Mouse (Mus musculus): ENCODE data around the gene Gm45717. TPM values are rescaled to one million over a fixed set of nuclear protein-coding genes. Genes with fewer than 3 reads are reported as not detected.

Gene Gm45717
- polyA plus RNA-seq, 1 experiment from 2014 or later: not detected

DNA sequence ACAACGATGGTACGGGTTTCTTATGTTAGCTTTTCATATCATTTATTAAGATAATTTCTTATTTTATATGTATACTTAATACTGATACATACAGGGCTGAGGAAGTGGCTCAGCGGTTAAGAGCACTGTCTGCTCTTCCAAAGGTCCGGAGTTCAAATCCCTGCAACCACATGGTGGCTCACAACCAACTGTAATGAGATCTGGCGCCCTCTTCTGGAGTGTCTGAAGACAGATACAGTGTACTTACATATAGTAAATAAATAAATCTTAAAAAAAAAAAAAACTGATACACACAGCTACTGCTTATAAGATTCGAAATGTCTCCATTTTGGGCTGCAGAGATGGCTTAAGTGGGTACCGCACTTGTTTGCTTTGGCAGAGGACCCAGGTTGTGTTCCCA, 48.0 kb downstream of the Gm45717 start:
- ATAC-seq: no peak
- WGBS (ENCODE audit: insufficient replicate concordance): 75% methylated on average over 7 of the region's 7 CpGs
- peak overlapping the region; percentile 86 for H3K27ac ChIP-seq (ENCODE audit: low read depth)

DNA sequence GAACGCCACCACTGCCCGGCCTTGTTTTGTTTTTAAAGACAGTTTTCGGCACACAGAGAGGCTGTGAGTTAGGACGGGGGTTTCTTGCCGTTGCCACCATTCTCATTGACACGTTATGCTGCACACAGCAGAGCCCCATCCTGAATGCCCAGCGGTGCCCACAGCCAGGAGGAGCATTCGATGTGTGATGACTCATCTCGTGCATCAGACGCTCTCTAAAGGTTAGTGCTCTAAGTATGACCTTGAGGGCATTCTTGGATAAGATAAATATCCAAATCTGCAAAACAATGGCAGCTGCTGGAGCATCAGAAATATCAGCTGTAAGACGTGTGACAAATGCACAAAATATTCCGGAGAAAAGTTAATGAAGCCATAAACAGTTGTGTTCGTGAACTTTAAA, 48.6 kb downstream of the Gm45717 start:
- no peak for DNase-seq
- TF ChIP-seq CTCF (IDR thresholded peaks at IDR 0.05; ENCODE audit: low read depth) (no peak), EP300 (IDR thresholded peaks at IDR 0.05; ENCODE audit: low read depth) (no peak)

More for the DNA sequence above, 48.0 kb downstream of the Gm45717 start:
- no peaks in the 10 kb centered on the region for H3K9me3 ChIP-seq (ENCODE audit: low read length)
- H3K4me2 ChIP-seq (ENCODE audit: low read depth, low read length): peak overlapping the region; percentile 64
- H3K4me1 ChIP-seq (ENCODE audit: insufficient read depth): peaks cover 5% of the 10 kb centered on the region
- no peak overlapping the region for H3K9ac ChIP-seq (replicated peaks)
- H3K27me3 ChIP-seq (ENCODE audit: insufficient read depth, low read length): no peaks in the 10 kb centered on the region
- no peak overlapping the region for H3K4me3 ChIP-seq (ENCODE audit: low read depth, low read length)
- TF ChIP-seq CTCF (IDR thresholded peaks at IDR 0.05; ENCODE audit: low read depth) (peak; percentile 40), EP300 (IDR thresholded peaks at IDR 0.05; ENCODE audit: low read depth) (no peak)
- no peaks in the 10 kb centered on the region for H3K36me3 ChIP-seq (replicated peaks; ENCODE audit: insufficient read depth, low read length)
- DNase-seq: no peak

DNA sequence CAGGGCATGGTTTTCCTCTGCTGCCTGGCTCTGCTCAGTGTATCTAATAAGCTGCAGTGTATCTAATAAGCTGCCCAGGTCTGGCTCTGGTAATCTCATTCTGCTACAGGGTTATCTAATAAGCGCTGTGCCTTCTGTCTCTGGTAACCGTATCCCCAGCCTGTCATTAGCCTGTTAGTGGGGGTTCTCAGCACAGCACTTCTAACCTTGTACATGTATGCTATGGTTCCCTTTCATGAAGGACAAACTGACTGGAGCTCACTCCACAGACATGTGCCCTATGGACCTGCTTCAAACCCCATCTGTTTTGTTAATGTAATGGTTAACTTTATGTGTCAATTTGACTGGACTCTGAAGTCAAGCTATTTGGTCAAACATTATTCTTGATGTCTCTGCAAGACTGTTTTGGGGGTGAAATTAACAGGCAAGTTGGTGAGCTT, 50.1 kb downstream of the Gm45717 start:
- Histone ChIP-seq H3K9me3 (ENCODE audit: low read length) (no peaks in the 10 kb centered on the region), H3K27me3 (ENCODE audit: insufficient read depth, low read length) (no peaks in the 10 kb centered on the region), H3K27ac (ENCODE audit: low read depth) (peak overlapping the region; percentile 86), H3K4me2 (ENCODE audit: low read depth, low read length) (peak overlapping the region; percentile 64), H3K9ac (replicated peaks) (peak overlapping the region; percentile 61; the same call in 1 of the 2 replicates), H3K4me3 (ENCODE audit: low read depth, low read length) (peak overlapping the region; percentile 45), H3K36me3 (replicated peaks; ENCODE audit: insufficient read depth, low read length) (no peaks in the 10 kb centered on the region), H3K4me1 (ENCODE audit: insufficient read depth) (no peaks in the 10 kb centered on the region; the same call in 1 of the 2 replicates)
- no peak for TF ChIP-seq CTCF (IDR thresholded peaks at IDR 0.05; ENCODE audit: low read depth)
- TF ChIP-seq EP300 (IDR thresholded peaks at IDR 0.05; ENCODE audit: low read depth): no peak
- DNase-seq: no peak
- ATAC-seq: peak; percentile 67
- 42% methylated on average over 2 of the region's 2 CpGs for WGBS (ENCODE audit: insufficient replicate concordance)

More for the DNA sequence above, 48.6 kb downstream of the Gm45717 start:
- no peak for ATAC-seq
- no peaks in the 10 kb centered on the region for H3K36me3 ChIP-seq (replicated peaks; ENCODE audit: insufficient read depth, low read length)
- peak overlapping the region; percentile 64 for H3K4me2 ChIP-seq (ENCODE audit: low read depth, low read length)
- H3K9me3 ChIP-seq (ENCODE audit: low read length): no peaks in the 10 kb centered on the region
- H3K27me3 ChIP-seq (ENCODE audit: insufficient read depth, low read length): no peaks in the 10 kb centered on the region
- peak overlapping the region; percentile 61 for H3K9ac ChIP-seq (replicated peaks)
- H3K4me3 ChIP-seq (ENCODE audit: low read depth, low read length): peak overlapping the region; percentile 45
- H3K4me1 ChIP-seq (ENCODE audit: insufficient read depth): no peaks in the 10 kb centered on the region; the same call in none of the 2 replicates
- H3K27ac ChIP-seq (ENCODE audit: low read depth): peak overlapping the region; percentile 86
- 71% methylated on average over 13 of the region's 13 CpGs for WGBS (ENCODE audit: insufficient replicate concordance)

DNA sequence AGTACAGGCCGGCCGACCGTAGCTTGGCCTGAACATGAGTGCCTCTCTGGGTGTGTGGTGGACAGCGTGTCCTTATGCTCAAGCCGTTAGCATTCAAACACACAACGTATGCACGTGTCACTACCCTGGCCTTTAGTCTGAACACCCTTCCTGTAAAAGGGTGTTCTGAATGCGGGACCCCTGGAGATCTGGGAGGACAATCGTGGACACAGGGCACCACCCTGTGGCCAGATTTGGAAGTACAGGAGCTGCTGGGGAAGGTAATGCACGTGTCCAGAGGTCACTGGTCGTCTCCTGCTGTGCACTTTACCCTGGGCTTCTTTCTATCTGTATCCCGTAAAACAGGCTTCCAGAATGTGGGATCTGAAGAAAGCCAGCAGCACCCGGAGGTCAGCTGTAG, 52.5 kb downstream of the Gm45717 start:
- WGBS (ENCODE audit: insufficient replicate concordance): 20% methylated on average over 13 of the region's 13 CpGs
- H3K27ac ChIP-seq (ENCODE audit: low read depth): peak overlapping the region; percentile 52; the same call in 1 of the 2 replicates
- peaks cover 7% of the 10 kb centered on the region; the same call in 1 of the 2 replicates for H3K36me3 ChIP-seq (replicated peaks; ENCODE audit: insufficient read depth, low read length)

DNA sequence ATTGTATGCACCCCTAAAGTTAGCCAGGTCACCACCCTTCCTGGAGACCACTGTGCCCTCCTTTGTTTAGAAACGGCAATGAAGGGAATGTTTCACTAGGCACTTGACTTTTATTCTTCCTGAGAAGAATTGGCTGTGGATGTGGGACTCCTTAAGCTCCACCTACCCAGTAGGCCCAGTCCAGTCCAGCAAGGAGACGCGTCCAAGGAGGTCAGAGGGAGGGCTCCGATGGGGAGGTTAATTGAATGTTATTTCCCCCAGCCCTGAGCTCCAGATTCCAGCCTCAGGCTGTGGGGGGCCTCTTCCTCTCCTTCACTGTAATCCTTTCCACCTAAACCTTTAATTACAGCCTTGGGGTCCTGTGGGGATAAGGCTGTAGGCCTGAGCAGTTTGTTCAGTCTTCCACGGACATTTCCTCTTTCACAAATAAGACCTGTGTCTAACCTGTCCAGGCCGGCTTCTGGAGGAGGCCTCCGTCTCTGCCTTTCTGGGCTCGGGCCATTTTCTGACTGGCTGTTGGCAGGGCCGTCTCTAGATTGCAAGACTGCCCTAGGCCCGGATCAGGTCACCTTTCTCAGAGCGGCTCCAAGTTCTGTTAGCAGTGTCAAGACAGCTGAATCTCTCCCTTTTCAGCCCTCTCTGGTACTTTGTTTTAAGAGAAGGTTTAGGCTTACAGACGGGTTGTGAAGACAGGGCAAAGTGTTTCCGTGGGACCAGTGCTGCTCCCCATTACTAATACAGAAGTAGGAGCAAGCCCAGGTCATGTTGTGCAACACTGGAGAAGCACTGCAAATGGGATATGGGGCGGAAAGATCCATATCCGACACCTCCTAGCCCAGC, 53.5 kb downstream of the Gm45717 start:
- no peaks in the 10 kb centered on the region for H3K9me3 ChIP-seq (ENCODE audit: low read length)
- no peaks in the 10 kb centered on the region for H3K4me1 ChIP-seq (ENCODE audit: insufficient read depth)
- no peak overlapping the region for H3K9ac ChIP-seq (replicated peaks)
- ATAC-seq (no peak), DNase-seq (no peak)
- peaks cover 17% of the 10 kb centered on the region for H3K36me3 ChIP-seq (replicated peaks; ENCODE audit: insufficient read depth, low read length)
- H3K4me2 ChIP-seq (ENCODE audit: low read depth, low read length): no peak overlapping the region
- no peak overlapping the region for H3K27ac ChIP-seq (ENCODE audit: low read depth)
- no peaks in the 10 kb centered on the region for H3K27me3 ChIP-seq (ENCODE audit: insufficient read depth, low read length)
- TF ChIP-seq CTCF (IDR thresholded peaks at IDR 0.05; ENCODE audit: low read depth): no peak
- no peak for TF ChIP-seq EP300 (IDR thresholded peaks at IDR 0.05; ENCODE audit: low read depth)
- WGBS (ENCODE audit: insufficient replicate concordance): 75% methylated on average over 15 of the region's 15 CpGs
- H3K4me3 ChIP-seq (ENCODE audit: low read depth, low read length): no peak overlapping the region

More for the DNA sequence above, 52.5 kb downstream of the Gm45717 start:
- H3K9me3 ChIP-seq (ENCODE audit: low read length): no peaks in the 10 kb centered on the region
- no peaks in the 10 kb centered on the region; the same call in 1 of the 2 replicates for H3K4me1 ChIP-seq (ENCODE audit: insufficient read depth)
- no peak overlapping the region; the same call in 1 of the 2 replicates for H3K9ac ChIP-seq (replicated peaks)
- peak; percentile 87 for DNase-seq
- H3K4me2 ChIP-seq (ENCODE audit: low read depth, low read length): no peak overlapping the region
- H3K4me3 ChIP-seq (ENCODE audit: low read depth, low read length): no peak overlapping the region
- no peak for TF ChIP-seq EP300 (IDR thresholded peaks at IDR 0.05; ENCODE audit: low read depth)
- peak; percentile 96 for TF ChIP-seq CTCF (IDR thresholded peaks at IDR 0.05; ENCODE audit: low read depth)
- ATAC-seq: peak; percentile 43
- no peaks in the 10 kb centered on the region for H3K27me3 ChIP-seq (ENCODE audit: insufficient read depth, low read length)

DNA sequence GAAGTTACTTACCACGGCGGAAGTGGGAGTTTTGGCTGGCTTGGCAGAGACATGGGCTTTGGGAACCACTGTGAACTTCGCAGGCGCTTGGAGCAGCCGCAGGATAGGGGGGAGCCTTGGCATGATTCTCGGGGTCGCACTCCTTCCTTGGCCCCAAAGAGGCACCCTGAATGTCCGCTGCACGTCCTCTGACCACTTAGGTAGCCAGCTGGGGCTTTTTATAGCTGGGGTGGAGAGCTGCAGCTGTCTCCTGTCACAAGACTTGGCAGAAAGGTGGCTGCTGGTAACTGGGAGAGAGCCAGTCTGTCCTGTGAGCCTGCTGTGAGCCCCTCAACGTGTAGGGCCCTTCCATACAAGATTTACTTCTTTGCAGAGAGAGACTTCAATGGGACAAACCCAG, 55.5 kb downstream of the Gm45717 start, which contains the start of gene Cox8b:
Gene Cox8b (minus strand): TSS at position 227 of the 400 bp plus-strand sequence.
- no peak within 1 kb of the TSS for H3K4me2 ChIP-seq (ENCODE audit: low read depth, low read length)
- H3K27me3 ChIP-seq (ENCODE audit: insufficient read depth, low read length): no peaks in the 10 kb centered on the region
- H3K4me3 ChIP-seq (ENCODE audit: low read depth, low read length): no peak within 1 kb of the TSS
- H3K9ac ChIP-seq (replicated peaks): no peak within 1 kb of the TSS
- no peaks in the 10 kb centered on the region for H3K9me3 ChIP-seq (ENCODE audit: low read length)
- H3K36me3 ChIP-seq (replicated peaks; ENCODE audit: insufficient read depth, low read length): peaks cover 24% of the 10 kb centered on the region
- TF ChIP-seq EP300 (IDR thresholded peaks at IDR 0.05; ENCODE audit: low read depth) (no peak), CTCF (IDR thresholded peaks at IDR 0.05; ENCODE audit: low read depth) (no peak)
- no peak within 1 kb of the TSS for H3K27ac ChIP-seq (ENCODE audit: low read depth)
- ATAC-seq (no peak), DNase-seq (no peak)
- 80% methylated on average over 10 of the region's 10 CpGs for WGBS (ENCODE audit: insufficient replicate concordance)
- H3K4me1 ChIP-seq (ENCODE audit: insufficient read depth): no peaks in the 10 kb centered on the region

Other genes starting within 250 kb of the Gm45717 start
- 556 and 629 TPM in 2 replicates for gene Cyp2e1, start 192.2 kb downstream of the Gm45717 start, polyA plus RNA-seq (2015; fragmentation: Nextera tagmentation; extraction: Ambion mirVana)
- not detected in 2 replicates for gene Syce1, start 168.1 kb downstream of the Gm45717 start, polyA plus RNA-seq (2015; fragmentation: Nextera tagmentation; extraction: Ambion mirVana)
- gene Zfp941, start 133.8 kb downstream of the Gm45717 start, polyA plus RNA-seq (2015; fragmentation: Nextera tagmentation; extraction: Ambion mirVana): 0.14 and 0.21 TPM in 2 replicates
- 316 TPM in 2 replicates for gene Urah, start 120.9 kb downstream of the Gm45717 start, polyA plus RNA-seq (2015; fragmentation: Nextera tagmentation; extraction: Ambion mirVana)
- not detected in 2 replicates for gene Scgb1c1, start 110.4 kb downstream of the Gm45717 start, polyA plus RNA-seq (2015; fragmentation: Nextera tagmentation; extraction: Ambion mirVana)
- gene Odf3, start 108.1 kb downstream of the Gm45717 start, polyA plus RNA-seq (2015; fragmentation: Nextera tagmentation; extraction: Ambion mirVana): not detected in 2 replicates
- gene Gm45785, start 99.6 kb downstream of the Gm45717 start, polyA plus RNA-seq (2015; fragmentation: Nextera tagmentation; extraction: Ambion mirVana): not detected in 2 replicates
- gene Ric8a, start 99.0 kb downstream of the Gm45717 start, polyA plus RNA-seq (2015; fragmentation: Nextera tagmentation; extraction: Ambion mirVana): 15.9 and 17.1 TPM in 2 replicates
- 30.7 and 35.9 TPM in 2 replicates for gene Bet1l, start 98.4 kb downstream of the Gm45717 start, polyA plus RNA-seq (2015; fragmentation: Nextera tagmentation; extraction: Ambion mirVana)
- gene Psmd13, start 74.0 kb downstream of the Gm45717 start, polyA plus RNA-seq (2015; fragmentation: Nextera tagmentation; extraction: Ambion mirVana): 106 and 112 TPM in 2 replicates
- gene Sirt3, start 73.6 kb downstream of the Gm45717 start, polyA plus RNA-seq (2015; fragmentation: Nextera tagmentation; extraction: Ambion mirVana): 66.2 and 66.9 TPM in 2 replicates
- 1.2 and 12.7 TPM in 2 replicates for gene Cox8b, start 55.5 kb downstream of the Gm45717 start, polyA plus RNA-seq (2015; fragmentation: Nextera tagmentation; extraction: Ambion mirVana)
- gene Nlrp6, start 35.0 kb downstream of the Gm45717 start, polyA plus RNA-seq (2015; fragmentation: Nextera tagmentation; extraction: Ambion mirVana): 16.7 and 18.8 TPM in 2 replicates
- gene Pgghg, start 14.5 kb downstream of the Gm45717 start, polyA plus RNA-seq (2015; fragmentation: Nextera tagmentation; extraction: Ambion mirVana): 5.5 and 6.3 TPM in 2 replicates
- 0.41 and 0.48 TPM in 2 replicates for gene Ifitm5, start 5.6 kb downstream of the Gm45717 start, polyA plus RNA-seq (2015; fragmentation: Nextera tagmentation; extraction: Ambion mirVana)
- 798 and 816 TPM in 2 replicates for gene Ifitm2, start 50 bp upstream of the Gm45717 start, polyA plus RNA-seq (2015; fragmentation: Nextera tagmentation; extraction: Ambion mirVana)
- 33.4 and 38.6 TPM in 2 replicates for gene Ifitm1, start 11.3 kb upstream of the Gm45717 start, polyA plus RNA-seq (2015; fragmentation: Nextera tagmentation; extraction: Ambion mirVana)
- 295 and 298 TPM in 2 replicates for gene Ifitm3, start 54.8 kb upstream of the Gm45717 start, polyA plus RNA-seq (2015; fragmentation: Nextera tagmentation; extraction: Ambion mirVana)
- gene Ifitm6, start 62.0 kb upstream of the Gm45717 start, polyA plus RNA-seq (2015; fragmentation: Nextera tagmentation; extraction: Ambion mirVana): 53.6 and 54.4 TPM in 2 replicates
- not detected in 2 replicates for gene Gm17387, start 73.2 kb upstream of the Gm45717 start, polyA plus RNA-seq (2015; fragmentation: Nextera tagmentation; extraction: Ambion mirVana)
- 0.15 and 0.34 TPM in 2 replicates for gene B4galnt4, start 105.2 kb upstream of the Gm45717 start, polyA plus RNA-seq (2015; fragmentation: Nextera tagmentation; extraction: Ambion mirVana)
- gene Pkp3, start 122.3 kb upstream of the Gm45717 start, polyA plus RNA-seq (2015; fragmentation: Nextera tagmentation; extraction: Ambion mirVana): 1.4 and 1.5 TPM in 2 replicates
- gene Sigirr, start 144.6 kb upstream of the Gm45717 start, polyA plus RNA-seq (2015; fragmentation: Nextera tagmentation; extraction: Ambion mirVana): 18.0 and 20.1 TPM in 2 replicates
- 1.4 and 1.8 TPM in 2 replicates for gene Ano9, start 161.9 kb upstream of the Gm45717 start, polyA plus RNA-seq (2015; fragmentation: Nextera tagmentation; extraction: Ambion mirVana)
- gene Ptdss2, start 166.4 kb upstream of the Gm45717 start, polyA plus RNA-seq (2015; fragmentation: Nextera tagmentation; extraction: Ambion mirVana): 57.9 and 71.0 TPM in 2 replicates
- gene Rnh1, start 216.9 kb upstream of the Gm45717 start, polyA plus RNA-seq (2015; fragmentation: Nextera tagmentation; extraction: Ambion mirVana): 55.2 and 55.7 TPM in 2 replicates
- gene Hras, start 238.1 kb upstream of the Gm45717 start, polyA plus RNA-seq (2015; fragmentation: Nextera tagmentation; extraction: Ambion mirVana): 44.0 and 46.2 TPM in 2 replicates
- 2.0 and 2.2 TPM in 2 replicates for gene Lrrc56, start 238.2 kb upstream of the Gm45717 start, polyA plus RNA-seq (2015; fragmentation: Nextera tagmentation; extraction: Ambion mirVana)

Data from liver, postnatal 0 days (tissue).